Mouse (Mus musculus) small intestine, adult 2 months (tissue): ENCODE data around the gene Pamr1. TPM values are rescaled to one million over a fixed set of nuclear protein-coding genes. Genes with fewer than 3 reads are reported as not detected.

Experiments used
- H3K27ac ChIP-seq: fragments of 200-500 bp; 2 replicates; pipeline ENCODE4 v1.5.1; 2012; ENCODE audit warnings: low read depth, low read length, control low read depth, inconsistent platforms; ENCODE audit not compliant: insufficient read depth
- H3K27me3 ChIP-seq: fragments of 200-500 bp; 2 replicates; pipeline ENCODE4 v1.6.1; 2012; ENCODE audit warnings: mild to moderate bottlenecking, moderate library complexity, low read length, inconsistent platforms; ENCODE audit not compliant: control insufficient read depth, insufficient read depth
- H3K36me3 ChIP-seq: fragments of 200-500 bp; 2 replicates; pipeline ENCODE4 v1.6.1; 2012; ENCODE audit warnings: mild to moderate bottlenecking, low read length, control low read depth, inconsistent platforms; ENCODE audit not compliant: control insufficient read depth, insufficient read depth
- H3K4me1 ChIP-seq: fragments of 200-500 bp; 2 replicates; pipeline ENCODE4 v1.6.1; 2012; ENCODE audit warnings: low read length, inconsistent platforms, mixed read lengths; ENCODE audit not compliant: control insufficient read depth, insufficient read depth, insufficient read length
- H3K4me3 ChIP-seq: fragments of 200-500 bp; 2 replicates; pipeline ENCODE4 v1.5.1; 2012; ENCODE audit warnings: low read depth, mild to moderate bottlenecking, control low read depth, inconsistent platforms, low read length, moderate library complexity
- CTCF ChIP-seq: fragments of 200-500 bp; IDR thresholded peaks from 2 replicates; pipeline ENCODE4 v1.5.1; 2012; ENCODE audit warnings: low read depth, mild to moderate bottlenecking, control low read depth, inconsistent platforms, low read length, moderate library complexity, mixed read lengths; ENCODE audit not compliant: insufficient replicate concordance, insufficient read length; ENCODE audit errors: extremely low read depth
- POLR2A ChIP-seq: fragments of 200-500 bp; IDR thresholded peaks from 2 replicates; pipeline ENCODE4 v1.6.1; 2012; ENCODE audit warnings: low read depth, mild to moderate bottlenecking, control low read depth, inconsistent platforms, low read length, moderate library complexity
- WGBS: fragments of 180-500 bp; shearing (Covaris S2); methylation state at CpG from one replicate; pipeline ENCODE4 v1.1.7; 2018; 5-methylcytosine and 5-hydroxymethylcytosine counted together
- polyA plus RNA-seq: library from polyadenylated mRNA; depleted of rRNA; stranded (reverse); fragments of >200 nt; gene quantifications from 2 replicates; pipeline ENCODE4 v1.2.3, GENCODE M21; 2012

Pamr1 gene
- polyA plus RNA-seq, 1 experiment, result 4.5 TPM

DNA sequence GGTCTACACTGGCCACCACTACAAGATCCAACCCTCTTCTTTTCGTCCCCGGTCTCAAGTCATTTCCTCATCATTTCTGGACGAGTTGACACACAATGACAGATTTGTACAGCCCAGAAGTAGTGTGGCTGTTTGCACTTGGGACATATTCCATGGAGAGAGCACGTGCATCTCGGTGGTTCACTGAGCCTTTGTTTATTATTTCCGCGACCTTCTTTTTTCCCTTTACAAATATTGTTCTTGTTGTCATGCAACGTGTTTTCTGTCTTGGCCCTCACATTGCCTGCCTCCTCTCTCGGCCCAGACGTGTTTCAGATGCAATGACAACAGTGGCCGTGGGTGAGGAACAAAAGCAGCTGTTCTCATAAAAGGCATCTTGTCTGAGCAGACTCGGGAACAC, 9.2 kb downstream of the Pamr1 start:
- 77% methylated on average over 12 of the region's 12 CpGs for WGBS

GRCm38 (mm10) chr2:102563848-102564247, 14.0 kb downstream of the Pamr1 start:
- Histone ChIP-seq H3K27ac (no peak overlapping the region), H3K4me1 (no peaks in the 10 kb centered on the region), H3K27me3 (no peaks in the 10 kb centered on the region), H3K4me3 (no peak overlapping the region), H3K36me3 (no peaks in the 10 kb centered on the region)
- 60% methylated on average over 1 of the region's 1 CpGs for WGBS
- TF ChIP-seq POLR2A (no peak), CTCF (no peak)

More for the DNA sequence above, 9.2 kb downstream of the Pamr1 start:
- no peaks in the 10 kb centered on the region for H3K27me3 ChIP-seq
- H3K27ac ChIP-seq, result no peak overlapping the region
- no peaks in the 10 kb centered on the region for H3K36me3 ChIP-seq
- TF ChIP-seq CTCF (no peak), POLR2A (no peak)
- no peak overlapping the region for H3K4me3 ChIP-seq
- no peaks in the 10 kb centered on the region for H3K4me1 ChIP-seq

- H3K27ac ChIP-seq, result no peak overlapping the region
Observed at GRCm38 (mm10) chr2:102579248-102579647, 29.4 kb downstream of the Pamr1 start.

GRCm38 (mm10) chr2:102589977-102590376, 40.2 kb downstream of the Pamr1 start:
- Histone ChIP-seq H3K4me3 (no peak overlapping the region), H3K27me3 (no peaks in the 10 kb centered on the region), H3K27ac (no peak overlapping the region), H3K4me1 (no peaks in the 10 kb centered on the region), H3K36me3 (no peaks in the 10 kb centered on the region)
- TF ChIP-seq CTCF, result no peak
- no peak for TF ChIP-seq POLR2A
- 45% methylated on average over 2 of the region's 2 CpGs for WGBS

More at GRCm38 (mm10) chr2:102579248-102579647, 29.4 kb downstream of the Pamr1 start:
- no peaks in the 10 kb centered on the region for H3K36me3 ChIP-seq
- no peak overlapping the region for H3K4me3 ChIP-seq
- no peaks in the 10 kb centered on the region for H3K4me1 ChIP-seq
- H3K27me3 ChIP-seq, result no peaks in the 10 kb centered on the region
- TF ChIP-seq CTCF (no peak), POLR2A (no peak)
- WGBS, result 76% methylated on average over 4 of the region's 4 CpGs

GRCm38 (mm10) chr2:102594535-102594934, 44.7 kb downstream of the Pamr1 start:
- WGBS, result 17% methylated on average over 1 of the region's 1 CpGs
- Histone ChIP-seq H3K27me3 (no peaks in the 10 kb centered on the region), H3K4me3 (no peak overlapping the region), H3K36me3 (no peaks in the 10 kb centered on the region), H3K27ac (no peak overlapping the region), H3K4me1 (no peaks in the 10 kb centered on the region)
- TF ChIP-seq POLR2A (no peak), CTCF (no peak)

DNA sequence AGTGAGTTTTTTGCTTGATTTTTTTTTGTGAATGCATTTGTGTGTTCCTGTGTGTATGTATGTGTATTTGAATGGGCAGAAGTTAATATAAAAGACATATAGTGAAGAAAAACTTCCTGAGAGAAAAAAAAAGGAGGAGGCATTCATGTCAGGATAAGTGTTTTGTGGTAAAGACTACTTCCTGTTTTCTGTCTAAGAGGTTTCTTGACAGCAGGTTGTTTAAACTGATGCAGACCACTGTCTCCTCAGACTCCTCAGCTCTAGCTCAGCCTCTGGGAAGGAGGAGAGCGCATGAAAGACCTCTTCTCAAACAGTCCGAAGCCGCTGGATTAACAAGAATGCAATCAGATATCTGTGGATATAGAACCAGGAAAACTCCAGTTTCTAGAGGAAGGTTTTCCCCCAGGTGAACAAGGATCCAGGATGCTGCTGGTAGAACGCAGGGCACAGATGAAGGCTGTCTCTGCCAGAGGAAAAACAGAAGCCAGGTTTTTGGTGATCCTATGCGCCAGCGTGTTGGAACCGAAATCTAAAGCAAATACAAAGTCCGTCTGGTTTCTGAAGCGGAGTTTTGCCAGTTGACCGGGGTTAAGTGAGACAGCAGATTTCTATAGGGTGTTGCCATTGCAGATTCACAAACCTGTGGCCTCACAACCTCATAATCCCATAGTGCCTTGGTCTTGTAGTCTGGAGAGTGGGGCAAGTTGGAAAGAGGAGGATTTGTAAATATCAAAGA, 45.8 kb downstream of the Pamr1 start:
- no peak overlapping the region for H3K27ac ChIP-seq
- no peaks in the 10 kb centered on the region for H3K4me1 ChIP-seq
- TF ChIP-seq POLR2A, result no peak
- no peak for TF ChIP-seq CTCF
- WGBS, result 87% methylated on average over 10 of the region's 10 CpGs
- H3K27me3 ChIP-seq, result no peaks in the 10 kb centered on the region
- no peaks in the 10 kb centered on the region for H3K36me3 ChIP-seq
- no peak overlapping the region for H3K4me3 ChIP-seq

- no peak overlapping the region for H3K27ac ChIP-seq
- H3K4me3 ChIP-seq, result no peak overlapping the region
- TF ChIP-seq POLR2A, result no peak
- H3K36me3 ChIP-seq, result no peaks in the 10 kb centered on the region
- 64% methylated on average over 2 of the region's 2 CpGs for WGBS
- no peaks in the 10 kb centered on the region for H3K27me3 ChIP-seq
- no peaks in the 10 kb centered on the region for H3K4me1 ChIP-seq
Observed at GRCm38 (mm10) chr2:102598911-102599721, 49.3 kb downstream of the Pamr1 start.
